Mouse (Mus musculus): ENCODE measurements around the gene Pcx. TPM values are rescaled to one million over a fixed set of nuclear protein-coding genes. Genes with fewer than 3 reads are reported as not detected.

Gene Pcx
- polyA plus RNA-seq, 1 experiment, result 59.7 TPM

GRCm38 (mm10) chr19:4593792-4594522 is 83.7 kb downstream of the Pcx start:
- no peaks in the 10 kb centered on the region for H3K27me3 ChIP-seq (ENCODE audit: control insufficient read depth, insufficient read depth, low read length)
- H3K4me3 ChIP-seq (replicated peaks; ENCODE audit: insufficient read depth, low read depth, low read length), result no peak overlapping the region
- no peak overlapping the region for H3K27ac ChIP-seq (ENCODE audit: insufficient read depth, low read length)
- H3K4me1 ChIP-seq (ENCODE audit: control insufficient read depth, insufficient read depth, low read length), result no peaks in the 10 kb centered on the region
- no peak for TF ChIP-seq POLR2A (IDR thresholded peaks at IDR 0.05; ENCODE audit: borderline replicate concordance, insufficient read depth, low read length)
- WGBS, result 55% methylated on average over 7 of the region's 7 CpGs
- DNase-seq, result no peak

- H3K27ac ChIP-seq (ENCODE audit: insufficient read depth, low read length), result no peak overlapping the region
- H3K4me1 ChIP-seq (ENCODE audit: control insufficient read depth, insufficient read depth, low read length), result no peaks in the 10 kb centered on the region
- 58% methylated on average over 2 of the region's 2 CpGs for WGBS
- H3K4me3 ChIP-seq (replicated peaks; ENCODE audit: insufficient read depth, low read depth, low read length), result no peak overlapping the region
- no peak for TF ChIP-seq POLR2A (IDR thresholded peaks at IDR 0.05; ENCODE audit: borderline replicate concordance, insufficient read depth, low read length)
- TF ChIP-seq CTCF (IDR thresholded peaks at IDR 0.05; ENCODE audit: borderline replicate concordance, insufficient read depth, low read depth, low read length), result no peak
- no peaks in the 10 kb centered on the region for H3K27me3 ChIP-seq (ENCODE audit: control insufficient read depth, insufficient read depth, low read length)
- no peak for DNase-seq
Measured at GRCm38 (mm10) chr19:4596071-4596470, 85.8 kb downstream of the Pcx start.

GRCm38 (mm10) chr19:4602459-4602858 is 92.2 kb downstream of the Pcx start:
- Histone ChIP-seq H3K27ac (ENCODE audit: insufficient read depth, low read length) (no peak overlapping the region), H3K27me3 (ENCODE audit: control insufficient read depth, insufficient read depth, low read length) (no peaks in the 10 kb centered on the region), H3K4me3 (replicated peaks; ENCODE audit: insufficient read depth, low read depth, low read length) (no peak overlapping the region), H3K4me1 (ENCODE audit: control insufficient read depth, insufficient read depth, low read length) (0 out of 2 replicates have a peak, but pooled peaks cover 3% of the 10 kb centered on the region)
- no peak for TF ChIP-seq POLR2A (IDR thresholded peaks at IDR 0.05; ENCODE audit: borderline replicate concordance, insufficient read depth, low read length)
- TF ChIP-seq CTCF (IDR thresholded peaks at IDR 0.05; ENCODE audit: borderline replicate concordance, insufficient read depth, low read depth, low read length), result no peak
- no peak for DNase-seq
- WGBS, result 86% methylated on average over 20 of the region's 20 CpGs

GRCm38 (mm10) chr19:4603801-4604723 is 93.8 kb downstream of the Pcx start:
- WGBS, result 38% methylated on average over 24 of the region's 24 CpGs
- H3K4me3 ChIP-seq (replicated peaks; ENCODE audit: insufficient read depth, low read depth, low read length), result no peak overlapping the region

GRCm38 (mm10) chr19:4605654-4606053 is 95.4 kb downstream of the Pcx start:
- no peaks in the 10 kb centered on the region for H3K27me3 ChIP-seq (ENCODE audit: control insufficient read depth, insufficient read depth, low read length)
- 90% methylated on average over 4 of the region's 4 CpGs for WGBS
- no peak overlapping the region for H3K4me3 ChIP-seq (replicated peaks; ENCODE audit: insufficient read depth, low read depth, low read length)

More at GRCm38 (mm10) chr19:4603801-4604723, 93.8 kb downstream of the Pcx start:
- peak; percentile 61 for TF ChIP-seq CTCF (IDR thresholded peaks at IDR 0.05; ENCODE audit: borderline replicate concordance, insufficient read depth, low read depth, low read length)
- TF ChIP-seq POLR2A (IDR thresholded peaks at IDR 0.05; ENCODE audit: borderline replicate concordance, insufficient read depth, low read length), result no peak
- DNase-seq, result peak; percentile 53 to 62
- Histone ChIP-seq H3K4me1 (ENCODE audit: control insufficient read depth, insufficient read depth, low read length) (0 out of 2 replicates have a peak, but pooled peaks cover 3% of the 10 kb centered on the region), H3K27me3 (ENCODE audit: control insufficient read depth, insufficient read depth, low read length) (no peaks in the 10 kb centered on the region), H3K27ac (ENCODE audit: insufficient read depth, low read length) (no peak overlapping the region)

GRCm38 (mm10) chr19:4607406-4607805 is 97.1 kb downstream of the Pcx start:
- no peak for DNase-seq
- Histone ChIP-seq H3K4me3 (replicated peaks; ENCODE audit: insufficient read depth, low read depth, low read length) (no peak overlapping the region), H3K27me3 (ENCODE audit: control insufficient read depth, insufficient read depth, low read length) (no peaks in the 10 kb centered on the region), H3K27ac (ENCODE audit: insufficient read depth, low read length) (no peak overlapping the region), H3K4me1 (ENCODE audit: control insufficient read depth, insufficient read depth, low read length) (peaks cover 18% of the 10 kb centered on the region)
- whole genome bisulfite sequencing, result 94% methylated on average over 12 of the region's 12 CpGs
- TF ChIP-seq CTCF (IDR thresholded peaks at IDR 0.05; ENCODE audit: borderline replicate concordance, insufficient read depth, low read depth, low read length) (no peak), POLR2A (IDR thresholded peaks at IDR 0.05; ENCODE audit: borderline replicate concordance, insufficient read depth, low read length) (no peak)

More at GRCm38 (mm10) chr19:4605654-4606053, 95.4 kb downstream of the Pcx start:
- TF ChIP-seq CTCF (IDR thresholded peaks at IDR 0.05; ENCODE audit: borderline replicate concordance, insufficient read depth, low read depth, low read length), result no peak
- TF ChIP-seq POLR2A (IDR thresholded peaks at IDR 0.05; ENCODE audit: borderline replicate concordance, insufficient read depth, low read length), result no peak
- H3K27ac ChIP-seq (ENCODE audit: insufficient read depth, low read length), result no peak overlapping the region
- H3K4me1 ChIP-seq (ENCODE audit: control insufficient read depth, insufficient read depth, low read length), result peaks cover 12% of the 10 kb centered on the region; the same call in 1 of the 2 replicates
- no peak for DNase-seq

- no peaks in the 10 kb centered on the region for H3K27me3 ChIP-seq (ENCODE audit: control insufficient read depth, insufficient read depth, low read length)
- WGBS, result 79% methylated on average over 4 of the region's 4 CpGs
- no peak for DNase-seq
- no peak overlapping the region for H3K27ac ChIP-seq (ENCODE audit: insufficient read depth, low read length)
- no peak overlapping the region for H3K4me3 ChIP-seq (replicated peaks; ENCODE audit: insufficient read depth, low read depth, low read length)
- TF ChIP-seq POLR2A (IDR thresholded peaks at IDR 0.05; ENCODE audit: borderline replicate concordance, insufficient read depth, low read length) (no peak), CTCF (IDR thresholded peaks at IDR 0.05; ENCODE audit: borderline replicate concordance, insufficient read depth, low read depth, low read length) (no peak)
- peaks cover 29% of the 10 kb centered on the region for H3K4me1 ChIP-seq (ENCODE audit: control insufficient read depth, insufficient read depth, low read length)
Measured at GRCm38 (mm10) chr19:4608511-4608910, 98.2 kb downstream of the Pcx start.

Measured in cerebellum, adult 2 months (tissue).